8 mouse cellular contexts compared by ENCODE assay signal in the genomic region with DNA sequence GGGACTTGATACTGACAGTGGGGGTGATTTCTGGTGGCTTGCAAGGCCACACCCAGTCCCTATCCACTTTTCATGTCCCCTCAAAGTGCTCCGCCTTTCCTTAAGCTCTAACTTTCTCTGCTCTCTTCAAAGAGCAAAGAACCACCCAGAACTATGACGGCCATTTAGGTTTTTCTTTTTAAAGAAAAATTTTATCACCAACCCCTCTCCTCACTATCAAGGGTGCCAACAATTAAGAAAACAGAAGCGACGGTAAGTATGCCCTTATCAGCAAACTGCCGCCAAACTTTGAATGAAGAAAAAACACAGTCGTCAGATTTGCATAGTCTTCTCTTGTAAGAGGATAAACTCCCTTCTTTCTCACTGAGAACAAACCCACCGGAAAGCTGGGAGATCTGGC. TPM values are rescaled to one million over a fixed set of nuclear protein-coding genes. Genes with fewer than 3 reads are reported as not detected.
DNase-seq lines count a peak whose midpoint lies in the region; ATAC-seq and TF ChIP-seq lines count a peak whose summit lies in the region.

No protein-coding gene starts in this region.

- peak overlapping the region; percentile 80 for H3K9ac ChIP-seq in heart, embryonic 11.5 days (ENCODE audit: low read depth, low read length)
- peak overlapping the region; percentile 82 for H3K9ac ChIP-seq in MEL (ENCODE audit: control insufficient read depth, low read depth, low read length, poor library complexity, severe bottlenecking)
- peak overlapping the region; percentile 86 for H3K9ac ChIP-seq in heart, embryonic 16.5 days (ENCODE audit: low read length)

- H3K4me3 ChIP-seq in heart, embryonic 11.5 days (ENCODE audit: low read depth, low read length) = peak overlapping the region; percentile 71
- H3K4me3 ChIP-seq in MEL (ENCODE audit: control insufficient read depth in 1 of 2, insufficient read depth in 1 of 2, low read depth in 2 of 2, low read length in 2 of 2) = peak overlapping the region; percentile 72 to 90
- H3K4me3 ChIP-seq in heart, embryonic 16.5 days (ENCODE audit: low read length) = peak overlapping the region; percentile 95

- H3K27me3 ChIP-seq in heart, embryonic 11.5 days (ENCODE audit: control insufficient read depth, insufficient read depth, low read length) = no peaks in the 10 kb centered on the region
- H3K27me3 ChIP-seq in MEL (ENCODE audit: control insufficient read depth in 1 of 2, insufficient read depth in 2 of 2, low read length in 2 of 2) = no peaks in the 10 kb centered on the region
- H3K27me3 ChIP-seq in heart, embryonic 16.5 days (ENCODE audit: control insufficient read depth, insufficient read depth, low read length) = no peaks in the 10 kb centered on the region

- ATAC-seq in heart, embryonic 11.5 days (replicated peaks; ENCODE audit: insufficient number of reproducible peaks, low FRiP score, low TSS enrichment) = no peak
- ATAC-seq in heart, embryonic 16.5 days (replicated peaks; ENCODE audit: extremely low read depth, insufficient read depth, low FRiP score) = no peak
- no peak for ATAC-seq in frontal cortex, adult (ENCODE audit: low TSS enrichment)

- 1% methylated on average over 7 of the region's 7 CpGs for WGBS in heart, embryonic 11.5 days (ENCODE audit: insufficient replicate concordance)
- WGBS in heart, embryonic 16.5 days = 1% methylated on average over 7 of the region's 7 CpGs

- H3K79me2 ChIP-seq in MEL (ENCODE audit: control insufficient read depth, insufficient read depth, low read length, poor library complexity) = peaks cover 30% of the 10 kb centered on the region

- peak overlapping the region; percentile 75 for H3K27ac ChIP-seq in heart, embryonic 11.5 days (ENCODE audit: low read depth, low read length)
- peak overlapping the region; percentile 84 for H3K27ac ChIP-seq in MEL (ENCODE audit: control insufficient read depth, low read depth, low read length)
- H3K27ac ChIP-seq in heart, embryonic 16.5 days (ENCODE audit: low read length) = peak overlapping the region; percentile 91

- peaks cover 17% of the 10 kb centered on the region for H3K4me1 ChIP-seq in heart, embryonic 11.5 days (ENCODE audit: control insufficient read depth, insufficient read depth, low read length)
- H3K4me1 ChIP-seq in MEL (ENCODE audit: control insufficient read depth in 1 of 2, insufficient read depth in 2 of 2, low read length in 2 of 2) = peaks cover 8 to 29% of the 10 kb centered on the region in 2 experiments; a peak in 3 of 4 replicates
- peaks cover 15% of the 10 kb centered on the region for H3K4me1 ChIP-seq in heart, embryonic 16.5 days (ENCODE audit: control insufficient read depth, insufficient read depth, low read length)

- TF ChIP-seq CTCF in MEL (IDR thresholded peaks at IDR 0.05 in 2 of 3, conservative IDR thresholded peaks at IDR 0.05 in 1 of 3; ENCODE audit: control insufficient read depth in 1 of 3, insufficient read depth in 1 of 3, low read depth in 2 of 3, low read length in 3 of 3, poor library complexity in 1 of 3, severe bottlenecking in 1 of 3) = no peak

- H3K4me2 ChIP-seq in heart, embryonic 11.5 days = peak overlapping the region; percentile 99
- H3K4me2 ChIP-seq in heart, embryonic 16.5 days (ENCODE audit: low read depth, low read length) = peak overlapping the region; percentile 99

- no peaks in the 10 kb centered on the region for H3K9me3 ChIP-seq in heart, embryonic 11.5 days (replicated peaks; ENCODE audit: control insufficient read depth, low read length)
- H3K9me3 ChIP-seq in MEL (replicated peaks; ENCODE audit: insufficient read depth, low read length) = no peaks in the 10 kb centered on the region
- no peaks in the 10 kb centered on the region for H3K9me3 ChIP-seq in heart, embryonic 16.5 days (replicated peaks; ENCODE audit: control insufficient read depth, low read length)

- peak in 1 of 2 experiments; percentile 55; a peak in 2 of 4 replicates for TF ChIP-seq EP300 in MEL (IDR thresholded peaks at IDR 0.05; ENCODE audit: low read depth in 1 of 2, low read length in 2 of 2)

- no peak for TF ChIP-seq RAD21 in MEL (IDR thresholded peaks at IDR 0.05; ENCODE audit: low read depth, low read length)

- no peaks in the 10 kb centered on the region for H3K36me3 ChIP-seq in heart, embryonic 11.5 days (ENCODE audit: control insufficient read depth, insufficient read depth, low read length)
- H3K36me3 ChIP-seq in MEL (ENCODE audit: control insufficient read depth in 1 of 2, insufficient read depth in 2 of 2, low read length in 2 of 2) = peaks cover 0 to 44% of the 10 kb centered on the region in 2 experiments; a peak in 3 of 4 replicates
- no peaks in the 10 kb centered on the region for H3K36me3 ChIP-seq in heart, embryonic 16.5 days (ENCODE audit: control insufficient read depth, insufficient read depth)

- TF ChIP-seq POLR2A in MEL (IDR thresholded peaks at IDR 0.05; ENCODE audit: control insufficient read depth in 1 of 2, insufficient read depth in 1 of 2, low read depth in 1 of 2, low read length in 2 of 2, poor library complexity in 1 of 2) = no peak

- DNase-seq in heart, adult 9 months (ENCODE audit: low spot score in 2 of 2) = no peak
- peak; percentile 83 for DNase-seq in MEL (ENCODE audit: low read depth, low spot score)
- DNase-seq in lung, postnatal 36 days = peak; percentile 7
- DNase-seq in adrenal gland, adult 18-20 months (ENCODE audit: low spot score in 2 of 2) = no peak
- no peak for DNase-seq in layer of hippocampus, postnatal 10 days (ENCODE audit: low spot score in 2 of 2)

TF ChIP-seq in MEL, 35 proteins besides CTCF, POLR2A, EP300 and RAD21 (continues in another document):
- TF ChIP-seq MYB (IDR thresholded peaks at IDR 0.05; ENCODE audit: low read depth, low read length) = no peak
- TF ChIP-seq MEF2A (IDR thresholded peaks at IDR 0.05; ENCODE audit: extremely low read depth, insufficient replicate concordance, low read depth, low read length, poor library complexity, severe bottlenecking) = no peak
- no peak for TF ChIP-seq HCFC1 (IDR thresholded peaks at IDR 0.05; ENCODE audit: low read depth, low read length)
- no peak for TF ChIP-seq UBTF (IDR thresholded peaks at IDR 0.05; ENCODE audit: borderline replicate concordance, insufficient read depth, low read depth, low read length)
- peak; percentile 83 for TF ChIP-seq GATA1 (IDR thresholded peaks at IDR 0.05; ENCODE audit: low read depth, low read length)
- TF ChIP-seq MAFK (IDR thresholded peaks at IDR 0.05; ENCODE audit: borderline replicate concordance, low read depth, low read length) = no peak
- TF ChIP-seq BHLHE40 (IDR thresholded peaks at IDR 0.05; ENCODE audit: borderline replicate concordance, low read depth, low read length) = no peak
- TF ChIP-seq SIN3A (IDR thresholded peaks at IDR 0.05; ENCODE audit: low read length) = peak; percentile 73
- no peak for TF ChIP-seq CHD1 (IDR thresholded peaks at IDR 0.05; ENCODE audit: low read depth, low read length)
- TF ChIP-seq NRF1 (IDR thresholded peaks at IDR 0.05; ENCODE audit: insufficient read depth, low read depth, low read length, poor library complexity, severe bottlenecking) = no peak
- 0 out of 2 replicates have a peak, but pooled peaks have one; percentile 10 for TF ChIP-seq RCOR1 (IDR thresholded peaks at IDR 0.05; ENCODE audit: low read depth, low read length)
- TF ChIP-seq ETS1 (IDR thresholded peaks at IDR 0.05; ENCODE audit: low read depth, low read length) = peak; percentile 74
- TF ChIP-seq TAL1 (IDR thresholded peaks at IDR 0.05; ENCODE audit: low read length) = no peak
- TF ChIP-seq ZNF384 (IDR thresholded peaks at IDR 0.05; ENCODE audit: low read depth, low read length) = peak; percentile 71
- no peak for TF ChIP-seq JUND (IDR thresholded peaks at IDR 0.05; ENCODE audit: low read depth, low read length)
- no peak for TF ChIP-seq SMC3 (IDR thresholded peaks at IDR 0.05; ENCODE audit: low read depth, low read length)
- TF ChIP-seq POLR2AphosphoS2 (IDR thresholded peaks at IDR 0.05; ENCODE audit: low read length) = no peak
- 0 out of 2 replicates have a peak, but pooled peaks have one; percentile 27 for TF ChIP-seq TBP (IDR thresholded peaks at IDR 0.05; ENCODE audit: low read depth, low read length)
- no peak for TF ChIP-seq ZC3H11A (IDR thresholded peaks at IDR 0.05; ENCODE audit: low read depth, low read length)
- TF ChIP-seq NELFE (IDR thresholded peaks at IDR 0.05; ENCODE audit: low read depth, low read length) = no peak
- no peak for TF ChIP-seq POLR2AphosphoS5 (IDR thresholded peaks at IDR 0.05; ENCODE audit: borderline replicate concordance, low read depth, low read length)
- no peak for TF ChIP-seq ZMIZ1 (IDR thresholded peaks at IDR 0.05; ENCODE audit: low read depth, low read length)
- no peak for TF ChIP-seq GABPA (IDR thresholded peaks at IDR 0.05; ENCODE audit: low read depth, low read length)

RNA-seq across cellular contexts. Expression of a gene that starts 0.5 kb away (rescaled TPM):
- 22.5 and 26.2 TPM in 2 replicates for polyA plus RNA-seq in heart, embryonic 11.5 days (2014; fragmentation: Nextera tagmentation; extraction: Ambion mirVana)
- total RNA-seq in MEL (2012; rRNA removed) = 26.2 and 26.4 TPM in 2 replicates
- polyA plus RNA-seq in MEL (2012; ENCODE audit: insufficient read depth in 1 of 2, insufficient read length in 2 of 2, low read depth in 1 of 2, low replicate concordance in 2 of 2, missing spikeins in 1 of 2) = 10 to 100 TPM; 36.8 to 79.4 TPM
- 14.1 and 14.9 TPM in 2 replicates for polyA plus RNA-seq in heart, embryonic 16.5 days (2015; fragmentation: Nextera tagmentation; extraction: Ambion mirVana)
- 1 to 10 TPM; 4.5 to 5.8 TPM for total RNA-seq in adrenal gland, adult 18-20 months (2021)
- 1 to 10 TPM; 3.0 to 3.8 TPM for total RNA-seq in layer of hippocampus, postnatal 10 days (2021)

RNA-seq across cellular contexts. Expression of a gene that starts 0.9 kb away (rescaled TPM):
- polyA plus RNA-seq in heart, embryonic 11.5 days (2014; fragmentation: Nextera tagmentation; extraction: Ambion mirVana) = 6.1 and 6.6 TPM in 2 replicates
- 0.58 and 0.78 TPM in 2 replicates for total RNA-seq in MEL (2012; rRNA removed)
- polyA plus RNA-seq in MEL (2012; ENCODE audit: insufficient read depth in 1 of 2, insufficient read length in 2 of 2, low read depth in 1 of 2, low replicate concordance in 2 of 2, missing spikeins in 1 of 2) = 1 to 10 TPM in 1 of 2 experiments, not detected in 1; 1.2 TPM
- 8.5 and 9.3 TPM in 2 replicates for polyA plus RNA-seq in heart, embryonic 16.5 days (2015; fragmentation: Nextera tagmentation; extraction: Ambion mirVana)
- total RNA-seq in adrenal gland, adult 18-20 months (2021) = 1 to 10 TPM; 8.2 to 8.3 TPM
- 10 to 100 TPM; 34.3 to 36.5 TPM for total RNA-seq in layer of hippocampus, postnatal 10 days (2021)

RNA-seq across cellular contexts. Expression of a gene that starts 52.8 kb away (rescaled TPM):
- 24.6 and 27.3 TPM in 2 replicates for polyA plus RNA-seq in heart, embryonic 11.5 days (2014; fragmentation: Nextera tagmentation; extraction: Ambion mirVana)
- total RNA-seq in MEL (2012; rRNA removed) = 12.2 and 12.5 TPM in 2 replicates
- polyA plus RNA-seq in MEL (2012; ENCODE audit: insufficient read depth in 1 of 2, insufficient read length in 2 of 2, low read depth in 1 of 2, low replicate concordance in 2 of 2, missing spikeins in 1 of 2) = 1 to 10 TPM in 1 of 2 experiments, not detected in 1; 7.1 TPM
- polyA plus RNA-seq in heart, embryonic 16.5 days (2015; fragmentation: Nextera tagmentation; extraction: Ambion mirVana) = 20.4 and 21.1 TPM in 2 replicates
- 10 to 100 TPM; 15.5 to 22.1 TPM for total RNA-seq in adrenal gland, adult 18-20 months (2021)
- total RNA-seq in layer of hippocampus, postnatal 10 days (2021) = 10 to 100 TPM in 1 of 2 experiments, 1 to 10 TPM in 1; 8.7 to 13.1 TPM

Comparison
In these comparisons a context has a peak if more than half of its experiments do, and no peak if none do; other contexts are left out.
1. DNase-seq: peak in MEL (single experiment) and lung, postnatal 36 days (single experiment); none in heart, adult 9 months (0 of 2), adrenal gland, adult 18-20 months (0 of 2) and layer of hippocampus, postnatal 10 days (0 of 2).
2. Peak in every context shown above with its lines, with median percentiles within 50 percentile points of each other: H3K27ac ChIP-seq, H3K4me3 ChIP-seq and H3K9ac ChIP-seq.